Mouse (Mus musculus) right cerebral cortex, postnatal 36 days (tissue): ENCODE results near the gene Mad2l1bp.

Source experiments
- DNase-seq, 2 experiments: peaks; one replicate each; pipeline ENCODE4 v3.0.0; 2022; ENCODE audit warnings: low spot score in 2 of 2, mixed read lengths in 1 of 2

The Mad2l1bp gene

DNA sequence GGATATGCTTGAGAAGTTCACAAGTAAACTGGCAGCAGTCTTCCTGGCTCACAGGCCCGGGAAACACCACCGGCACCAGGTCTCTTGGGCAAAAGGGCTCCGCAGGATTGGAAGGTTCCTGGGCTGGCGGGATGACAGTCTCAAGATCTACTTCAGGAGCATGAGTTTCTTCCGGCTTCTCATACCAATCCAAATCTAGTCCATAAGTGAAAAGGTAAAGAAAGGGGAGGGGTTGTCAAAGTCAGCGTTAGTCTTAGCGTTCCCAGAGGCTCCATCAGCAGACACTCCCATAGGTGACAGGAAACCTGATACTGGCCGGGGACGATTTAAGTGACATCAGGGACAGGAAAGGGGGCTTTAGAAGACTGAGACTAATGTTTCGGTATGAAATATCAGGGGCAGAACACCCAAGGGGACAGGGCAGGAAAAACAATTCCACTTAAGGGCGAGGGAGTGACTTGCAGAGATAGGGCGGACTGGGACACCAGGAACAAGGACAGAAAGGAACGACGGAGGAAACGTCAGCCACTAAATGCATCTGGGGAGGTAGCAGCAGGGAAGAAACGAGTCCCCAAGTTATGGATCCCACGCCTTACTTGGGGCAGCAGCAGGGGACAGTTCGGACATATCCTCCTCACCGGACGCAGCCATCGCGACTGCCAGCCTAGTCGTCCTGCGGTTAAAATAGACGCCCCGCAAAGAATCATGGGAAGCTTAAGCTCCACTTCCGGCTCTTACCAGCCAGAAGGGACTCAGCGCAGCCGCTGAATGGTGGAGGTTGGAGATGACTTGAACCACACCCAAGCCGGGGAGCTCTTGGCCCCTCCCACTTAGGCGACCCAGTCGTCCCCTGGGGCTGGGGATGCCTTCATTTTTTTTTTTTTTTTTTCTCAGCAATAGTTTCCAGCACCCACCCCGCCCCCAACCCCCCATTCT, at the start of gene Mad2l1bp:
Mad2l1bp (minus strand) TSS at position 707 of the 936 bp plus-strand sequence.
- peak; percentile 79 to 91 for DNase-seq

DNA sequence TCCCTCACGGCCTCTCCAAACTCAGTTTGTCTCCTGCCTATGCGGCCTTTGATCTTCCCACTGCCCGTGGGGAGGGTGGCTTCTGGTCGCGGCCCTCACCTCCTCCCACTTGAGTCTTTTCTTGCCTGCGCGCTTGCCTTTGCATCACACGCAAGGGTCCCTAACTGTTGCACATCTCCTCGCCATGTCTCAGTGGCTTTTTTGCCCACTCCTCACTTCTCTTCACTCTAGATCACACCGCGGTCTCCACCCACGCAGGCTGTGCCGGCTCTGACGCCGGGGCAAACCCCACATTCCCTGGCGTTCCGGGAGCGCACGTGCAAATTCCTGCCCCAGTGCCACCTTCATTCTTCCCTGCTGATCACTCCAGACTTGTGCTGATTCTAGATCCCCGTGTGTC, 49.7 kb upstream of the Mad2l1bp start:
- peak in 1 of 2 experiments; percentile 23 for DNase-seq

DNA sequence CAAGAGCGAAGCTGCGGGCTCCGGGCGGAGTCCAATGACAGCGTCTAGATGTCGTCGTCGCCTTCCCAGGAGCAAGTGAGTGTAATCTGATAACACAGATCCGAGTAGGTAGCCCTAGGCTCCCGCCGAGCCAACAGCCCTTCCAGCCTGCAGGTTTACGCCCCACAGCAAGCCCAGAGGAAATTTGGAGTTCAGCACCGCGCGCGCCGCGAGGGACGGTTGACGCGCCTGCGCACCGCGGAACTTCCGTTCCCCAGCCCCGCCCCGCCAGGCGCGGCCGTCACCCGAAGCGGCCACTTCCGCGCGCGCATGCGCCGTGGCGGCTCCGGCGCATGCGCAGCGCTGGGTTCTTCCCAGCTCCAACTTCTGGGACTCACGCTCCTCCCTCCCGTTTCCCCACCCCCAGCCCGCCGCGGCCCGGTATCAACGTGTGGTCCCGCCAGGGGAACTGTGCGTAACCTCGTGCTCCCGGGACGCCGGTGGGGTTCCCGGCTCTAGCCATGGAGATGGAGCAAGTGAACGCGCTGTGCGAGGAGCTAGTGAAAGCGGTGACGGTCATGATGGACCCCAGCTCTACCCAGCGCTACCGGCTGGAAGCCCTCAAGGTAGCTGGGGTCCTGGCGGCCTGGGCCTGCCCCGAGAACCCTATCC, 49.2 kb upstream of the Mad2l1bp start, which contains the start of the genes Polh and Xpo5:
Polh (minus strand) TSS at position 225 of the 651 bp plus-strand sequence.
Xpo5 (plus strand) TSS at position 362 of the 651 bp plus-strand sequence.
- peak; percentile 87 for DNase-seq

DNA sequence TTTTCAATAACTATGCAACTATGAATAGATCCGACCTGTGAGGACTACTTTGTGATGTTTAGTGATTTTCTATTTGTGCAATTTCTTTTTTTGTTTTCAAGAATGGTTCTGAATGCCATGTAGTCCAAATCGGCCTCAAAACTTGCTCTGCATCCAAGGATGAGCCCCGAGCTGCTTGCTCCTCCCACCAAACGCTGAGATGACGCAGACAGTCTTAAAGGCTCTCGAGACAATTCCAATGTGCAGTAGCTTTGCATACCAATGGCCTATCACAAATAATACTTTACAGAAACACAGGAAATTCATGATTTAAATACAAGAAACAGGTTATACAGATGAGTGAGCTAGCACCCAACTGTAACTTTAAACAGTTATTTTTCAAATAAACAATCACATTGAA, 47.8 kb upstream of the Mad2l1bp start:
- no peak for DNase-seq

GRCm38 (mm10) chr17:46188829-46189228, 35.5 kb upstream of the Mad2l1bp start:
- no peak for DNase-seq

- DNase-seq = no peak
Measured at GRCm38 (mm10) chr17:46182273-46182672, 28.9 kb upstream of the Mad2l1bp start.

- no peak for DNase-seq
Measured at GRCm38 (mm10) chr17:46170538-46170937, 17.2 kb upstream of the Mad2l1bp start.

- DNase-seq = no peak
Measured at GRCm38 (mm10) chr17:46168768-46169167, 15.4 kb upstream of the Mad2l1bp start.

DNA sequence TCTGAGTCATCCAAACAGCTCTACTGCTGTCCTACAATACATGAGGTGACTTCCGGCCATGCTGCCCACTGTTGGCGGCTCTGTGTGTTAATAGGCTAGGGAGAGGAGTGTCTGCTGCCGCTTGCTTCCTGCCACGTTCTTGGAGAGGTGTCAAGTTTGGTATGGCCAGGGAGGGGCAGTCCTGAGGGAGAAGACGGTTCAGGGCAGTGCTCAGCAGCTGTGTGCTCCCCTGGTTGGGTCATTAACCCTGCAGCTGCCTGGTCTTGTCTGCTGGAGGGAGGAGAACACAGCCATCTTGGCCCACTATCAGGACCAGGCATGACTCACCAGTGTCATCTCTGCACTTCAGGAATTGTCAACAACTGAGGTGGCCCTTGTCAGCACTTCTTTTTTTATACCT, 15.0 kb upstream of the Mad2l1bp start:
- no peak for DNase-seq

GRCm38 (mm10) chr17:46167014-46167413, 13.7 kb upstream of the Mad2l1bp start:
- DNase-seq = no peak

DNA sequence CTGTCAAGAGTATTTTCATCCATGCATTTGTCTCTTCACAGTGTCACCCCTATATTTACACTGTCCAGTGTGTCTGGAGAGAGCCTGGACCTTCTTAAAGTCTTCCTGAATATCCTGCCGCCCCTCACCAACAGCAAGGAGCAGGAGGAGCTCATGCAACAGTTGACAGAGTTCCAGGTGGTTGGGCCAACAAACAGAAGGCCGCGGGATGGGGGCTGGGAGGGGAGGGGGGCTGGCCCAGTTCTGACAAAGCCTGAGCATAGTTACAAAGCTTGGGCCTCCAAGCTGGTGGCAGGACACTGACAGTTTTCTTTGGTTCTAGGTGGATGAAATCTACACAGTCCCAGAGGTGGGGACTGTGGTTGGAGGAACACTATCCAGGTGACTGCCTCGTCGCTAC, 12.9 kb upstream of the Mad2l1bp start:
- no peak for DNase-seq

DNA sequence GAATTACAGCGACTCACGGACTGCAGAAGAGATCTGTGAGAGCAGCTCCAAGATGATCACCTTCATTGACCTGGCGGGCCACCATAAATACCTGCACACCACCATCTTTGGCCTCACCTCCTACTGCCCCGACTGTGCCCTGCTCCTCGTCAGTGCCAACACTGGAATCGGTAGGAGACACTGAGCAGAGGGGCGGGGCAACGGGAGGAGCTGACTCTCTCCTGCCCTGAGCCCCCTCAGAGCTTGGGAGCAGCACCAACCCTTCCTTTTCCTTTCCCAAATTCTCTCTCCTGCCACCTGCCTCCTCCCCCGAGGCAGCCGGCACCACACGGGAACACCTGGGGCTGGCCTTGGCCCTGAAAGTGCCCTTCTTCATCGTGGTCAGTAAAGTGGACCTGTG, 12.1 kb upstream of the Mad2l1bp start:
- DNase-seq = no peak

GRCm38 (mm10) chr17:46164791-46165190, 11.4 kb upstream of the Mad2l1bp start:
- no peak for DNase-seq

DNA sequence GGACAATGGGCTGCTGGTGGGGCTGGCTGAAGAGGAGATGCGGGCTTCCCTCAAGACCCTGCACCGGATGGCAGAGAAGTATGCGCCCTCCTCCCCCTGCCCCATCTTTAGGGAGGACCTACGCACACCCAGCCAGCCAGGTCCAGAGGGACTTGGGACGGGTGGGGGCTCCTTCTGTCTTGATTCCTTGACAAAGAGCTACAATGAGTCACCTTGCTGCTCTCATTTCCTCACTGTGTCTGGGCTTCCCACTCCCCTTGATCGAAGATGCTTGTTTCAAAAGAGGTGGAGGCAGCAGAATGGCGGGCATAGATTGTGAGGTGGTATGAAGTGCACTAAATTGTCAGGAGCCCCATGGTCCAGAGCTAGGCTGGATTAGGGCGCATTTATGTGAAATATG, 10.9 kb upstream of the Mad2l1bp start:
- no peak for DNase-seq

- DNase-seq = no peak
Measured at GRCm38 (mm10) chr17:46162951-46163421, 9.6 kb upstream of the Mad2l1bp start.

DNA sequence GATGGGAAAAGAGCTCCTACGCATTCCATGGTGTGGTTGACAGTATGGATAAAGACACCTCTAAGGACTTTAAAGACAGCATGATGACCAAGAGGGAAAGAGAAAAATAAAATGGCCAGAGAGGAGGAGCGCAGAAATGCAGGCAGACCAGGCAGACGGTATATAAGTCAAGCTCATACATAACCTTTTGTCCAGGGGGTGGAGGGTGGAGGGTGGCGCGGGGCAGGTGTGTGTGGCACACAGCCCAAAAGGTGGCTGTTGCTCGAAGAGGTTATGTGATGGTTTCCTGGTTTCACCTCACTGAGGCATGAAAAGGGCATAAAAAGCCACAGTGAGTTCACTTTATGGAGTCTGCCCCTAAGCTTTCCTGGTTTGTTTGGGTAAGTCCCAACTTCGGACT, 9.2 kb upstream of the Mad2l1bp start:
- no peak for DNase-seq

DNA sequence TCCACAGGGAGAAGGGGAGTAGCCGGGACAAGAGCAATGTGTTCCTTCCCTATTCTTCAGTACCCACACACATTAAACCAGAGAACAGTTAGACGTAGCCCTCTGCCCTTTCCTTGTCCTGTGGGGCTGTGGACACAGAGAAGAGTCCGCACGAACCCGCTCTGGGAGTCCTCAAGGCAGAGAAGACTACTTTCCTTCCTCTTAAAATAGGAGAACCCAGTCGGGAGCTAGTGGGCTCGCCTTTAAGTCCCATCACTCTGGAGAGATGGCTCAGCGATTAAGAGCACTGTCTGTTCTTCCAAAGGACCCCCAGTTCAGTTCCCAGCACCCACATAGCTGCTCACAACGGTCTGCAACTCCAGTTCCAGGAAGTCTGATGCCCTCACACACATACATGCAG, 8.4 kb upstream of the Mad2l1bp start:
- no peak for DNase-seq

DNA sequence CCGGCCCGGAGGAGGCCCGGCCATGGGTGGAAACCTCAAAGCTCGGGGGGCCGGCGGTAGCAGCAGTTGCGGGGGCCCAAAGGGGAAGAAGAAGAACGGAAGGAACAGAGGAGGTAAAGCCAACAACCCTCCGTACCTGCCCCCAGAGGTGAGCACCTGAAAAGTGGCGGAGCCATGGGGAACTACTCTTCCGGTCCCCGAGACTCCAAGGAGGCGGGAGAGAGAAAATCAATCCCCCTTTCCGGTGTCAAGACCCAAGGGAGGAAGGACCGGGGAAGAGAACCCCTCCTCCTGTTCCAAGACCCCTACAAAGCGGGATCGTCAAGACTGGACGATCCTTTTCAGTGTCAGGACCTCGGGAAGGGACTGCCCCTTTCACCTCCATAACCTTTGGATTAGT, 7.8 kb upstream of the Mad2l1bp start:
- no peak for DNase-seq

DNA sequence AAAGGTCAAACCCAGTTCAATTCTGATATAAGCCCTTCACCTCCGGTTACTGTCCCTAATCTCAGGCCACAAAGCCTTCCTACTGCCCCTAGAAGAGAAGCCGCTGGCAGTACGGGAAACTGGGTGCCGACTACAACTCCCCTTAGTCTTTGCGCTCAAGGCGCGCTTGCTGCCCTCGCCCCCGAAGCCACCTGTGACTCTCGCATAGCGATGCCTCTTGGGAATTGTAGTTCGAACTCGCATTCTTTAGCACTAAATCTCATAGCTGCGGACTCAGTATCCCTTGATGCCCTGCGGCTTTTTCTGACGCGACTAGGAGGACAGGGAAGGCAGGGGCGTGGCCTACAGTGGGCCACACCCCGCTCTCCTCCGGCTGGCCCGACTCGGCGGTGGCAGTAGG, 7.3 kb upstream of the Mad2l1bp start, which contains the start of gene Gtpbp2:
Gtpbp2 (plus strand) TSS at position 347 of the 400 bp plus-strand sequence.
- peak; percentile 97 to 99 for DNase-seq

DNA sequence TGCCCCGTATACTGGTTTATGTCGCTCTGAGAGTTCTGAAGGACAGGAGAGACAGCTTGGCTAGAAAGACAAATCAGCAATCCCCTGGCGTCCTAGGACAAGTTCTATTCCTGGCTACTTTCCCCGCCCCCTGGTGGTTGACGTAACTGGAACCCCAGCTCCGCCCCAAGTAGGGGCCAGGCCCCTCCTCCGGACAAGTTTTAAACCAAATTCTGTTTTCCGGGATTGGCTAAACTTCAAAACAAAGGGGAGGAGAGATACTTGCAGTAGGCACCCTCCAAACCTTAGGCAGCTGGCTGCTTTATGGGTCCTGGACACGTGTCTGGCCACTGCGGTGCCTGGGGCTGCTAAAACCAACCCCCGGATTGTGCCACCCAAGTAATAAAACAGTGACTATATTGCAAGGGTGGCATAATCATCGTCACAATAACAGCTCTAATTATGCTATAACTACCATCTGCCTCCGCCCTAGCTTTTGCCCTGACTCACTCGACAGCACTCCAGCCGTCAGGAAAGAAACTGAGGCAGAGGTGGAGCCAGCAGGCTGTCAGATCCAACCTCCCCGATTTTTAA, 6.8 kb upstream of the Mad2l1bp start:
- DNase-seq = peak; percentile 75 to 86

DNA sequence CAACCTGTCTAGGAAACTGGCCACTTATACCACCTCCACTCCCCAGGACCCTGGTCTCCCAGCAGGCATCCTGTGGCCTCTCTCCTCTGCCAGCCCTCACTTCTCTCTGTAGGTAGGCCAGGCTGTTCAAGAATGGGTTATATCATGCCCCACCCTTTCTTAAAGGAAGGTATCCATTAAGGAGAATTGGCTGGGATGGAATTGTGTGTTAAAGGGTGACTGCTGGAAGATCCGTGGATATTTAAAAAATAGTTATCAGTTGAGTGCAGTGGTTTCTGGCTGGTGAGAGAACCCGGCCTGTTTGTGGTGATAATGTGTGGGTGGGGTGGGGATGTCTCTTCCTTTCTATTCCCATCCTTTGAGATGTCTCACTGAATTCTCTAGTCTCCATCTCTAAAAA, 5.9 kb upstream of the Mad2l1bp start:
- DNase-seq = no peak

GRCm38 (mm10) chr17:46157131-46157530, 3.8 kb upstream of the Mad2l1bp start:
- DNase-seq = no peak
